32 mouse cellular contexts compared by ENCODE assay signal in genomic region chr8:117031476-117031875, GRCm38 (mm10). TPM values are rescaled to one million over a fixed set of nuclear protein-coding genes. Genes with fewer than 3 reads are reported as not detected.
DNase-seq lines count a peak whose midpoint lies in the region; ATAC-seq and TF ChIP-seq lines count a peak whose summit lies in the region.
"Had no signal": no experiment of that assay in that cellular context is flagged by ENCODE, and none has a peak within 500 bp of the region (broad histone marks: within the 10 kb centered on the region; RNA-seq: fewer than 3 reads in every experiment).

No protein-coding gene starts in this region.

- H3K4me2 ChIP-seq in intestine, embryonic 16.5 days (ENCODE audit: low read depth, low read length), result no peak overlapping the region
- no peak overlapping the region for H3K4me2 ChIP-seq in stomach, embryonic 15.5 days
- H3K4me2 ChIP-seq: embryonic facial prominence, embryonic 13.5 days; forebrain, embryonic 12.5 days; forebrain, embryonic 15.5 days; heart, embryonic 13.5 days; hindbrain, embryonic 14.5 days had no signal

- H3K9ac ChIP-seq in intestine, embryonic 16.5 days (ENCODE audit: low read depth, low read length), result no peak overlapping the region
- H3K9ac ChIP-seq in stomach, embryonic 15.5 days, result no peak overlapping the region
- H3K9ac ChIP-seq: embryonic facial prominence, embryonic 13.5 days; forebrain, embryonic 12.5 days; forebrain, embryonic 15.5 days; heart, embryonic 13.5 days; hindbrain, embryonic 14.5 days had no signal

- no peak overlapping the region for H3K4me3 ChIP-seq in intestine, embryonic 16.5 days (ENCODE audit: low read length)
- H3K4me3 ChIP-seq in stomach, embryonic 15.5 days (replicated peaks), result no peak overlapping the region
- H3K4me3 ChIP-seq in layer of hippocampus, adult 2 months, result no peak overlapping the region
- H3K4me3 ChIP-seq: embryonic facial prominence, embryonic 10.5 days; embryonic facial prominence, embryonic 13.5 days; erythroblast, embryonic 14.5 days; forebrain, embryonic 12.5 days; forebrain, embryonic 15.5 days; heart, adult 2 months; heart, embryonic 10.5 days; heart, embryonic 13.5 days had no signal

- DNase-seq in yolk sac, embryonic 10.5 days (ENCODE audit: low spot score), result peak; percentile 36
- DNase-seq in testis, postnatal 10 days (ENCODE audit: low spot score), result no peak
- no peak for DNase-seq in right cerebral cortex, postnatal 36 days (ENCODE audit: low spot score in 2 of 2)
- DNase-seq in layer of hippocampus, adult 2 months (ENCODE audit: low spot score in 2 of 2), result no peak
- DNase-seq: adrenal gland, adult 8-10 months; adrenal gland, postnatal 25 days; cerebellum, adult 11-12 months; cerebellum, adult 8-10 months; cerebellum, postnatal 10 days; cerebellum, postnatal 36 days; embryo, embryonic 11 days; gastrocnemius, postnatal 10 days; gastrocnemius, postnatal 36 days; heart, adult 2 months; heart, postnatal 14 days; heart, postnatal 4 days had no signal

- peak; percentile 85 for ATAC-seq in intestine, embryonic 16.5 days
- ATAC-seq in stomach, embryonic 15.5 days (ENCODE audit: insufficient read depth, low FRiP score, low read depth), result peak; percentile 84
- ATAC-seq: activated CD4-positive, CD25-positive, alpha-beta regulatory T cell, adult 4 months; CD4-positive, CD25-positive, alpha-beta regulatory T cell, adult 4 months; forebrain, embryonic 15.5 days had no signal

- WGBS in intestine, embryonic 16.5 days, result 39% methylated on average over 6 of the region's 6 CpGs
- WGBS in stomach, embryonic 15.5 days, result 35% methylated on average over 6 of the region's 6 CpGs

- no peak overlapping the region for H3K27ac ChIP-seq in intestine, embryonic 16.5 days (ENCODE audit: low read length)
- H3K27ac ChIP-seq in stomach, embryonic 15.5 days, result no peak overlapping the region
- no peak overlapping the region for H3K27ac ChIP-seq in layer of hippocampus, adult 2 months
- H3K27ac ChIP-seq: embryonic facial prominence, embryonic 10.5 days; embryonic facial prominence, embryonic 13.5 days; forebrain, embryonic 12.5 days; forebrain, embryonic 15.5 days; heart, adult 2 months; heart, embryonic 10.5 days; heart, embryonic 13.5 days; hindbrain, embryonic 14.5 days had no signal

- no peaks in the 10 kb centered on the region for H3K27me3 ChIP-seq in intestine, embryonic 16.5 days (replicated peaks; ENCODE audit: control insufficient read depth, insufficient read depth, low read length)
- no peaks in the 10 kb centered on the region for H3K27me3 ChIP-seq in stomach, embryonic 15.5 days (replicated peaks)
- H3K27me3 ChIP-seq: embryonic facial prominence, embryonic 13.5 days; forebrain, embryonic 12.5 days; forebrain, embryonic 15.5 days; heart, embryonic 13.5 days had no signal

- H3K4me1 ChIP-seq in intestine, embryonic 16.5 days (ENCODE audit: control insufficient read depth, insufficient read depth, low read length), result no peaks in the 10 kb centered on the region
- H3K4me1 ChIP-seq in stomach, embryonic 15.5 days, result 0 out of 2 replicates have a peak, but pooled peaks cover 8% of the 10 kb centered on the region
- H3K4me1 ChIP-seq: embryonic facial prominence, embryonic 10.5 days; embryonic facial prominence, embryonic 13.5 days; forebrain, embryonic 12.5 days; forebrain, embryonic 15.5 days; heart, embryonic 13.5 days had no signal

- TF ChIP-seq CTCF in layer of hippocampus, adult 2 months (conservative IDR thresholded peaks at IDR 0.05), result no peak

- H3K9me3 ChIP-seq in intestine, embryonic 16.5 days (ENCODE audit: control insufficient read depth, low read length), result no peaks in the 10 kb centered on the region
- no peaks in the 10 kb centered on the region for H3K9me3 ChIP-seq in stomach, embryonic 15.5 days
- H3K9me3 ChIP-seq: embryonic facial prominence, embryonic 10.5 days; embryonic facial prominence, embryonic 13.5 days; forebrain, embryonic 12.5 days; forebrain, embryonic 15.5 days; heart, embryonic 10.5 days; heart, embryonic 13.5 days had no signal

- no peaks in the 10 kb centered on the region for H3K36me3 ChIP-seq in intestine, embryonic 16.5 days (ENCODE audit: control insufficient read depth, insufficient read depth, low read length)
- no peaks in the 10 kb centered on the region for H3K36me3 ChIP-seq in stomach, embryonic 15.5 days
- H3K36me3 ChIP-seq: embryonic facial prominence, embryonic 10.5 days; embryonic facial prominence, embryonic 13.5 days; forebrain, embryonic 12.5 days; forebrain, embryonic 15.5 days; heart, embryonic 10.5 days; heart, embryonic 13.5 days had no signal

RNA-seq across cellular contexts. Expression of gene Gcsh, which starts 38.1 kb away (rescaled TPM):
- 164 and 173 TPM in 2 replicates for polyA plus RNA-seq in intestine, embryonic 16.5 days (2015; fragmentation: Nextera tagmentation; extraction: Ambion mirVana)
- 138 and 143 TPM in 2 replicates for polyA plus RNA-seq in stomach, embryonic 15.5 days (2015; fragmentation: Nextera tagmentation; extraction: Ambion mirVana)
- 10 to 100 TPM; 39.9 to 42.9 TPM for total RNA-seq in layer of hippocampus, adult 2 months (2021)

RNA-seq across cellular contexts. Expression of gene Pkd1l2, which starts 50.8 kb away (rescaled TPM):
- 0.18 and 0.28 TPM in 2 replicates for polyA plus RNA-seq in intestine, embryonic 16.5 days (2015; fragmentation: Nextera tagmentation; extraction: Ambion mirVana)
- polyA plus RNA-seq in stomach, embryonic 15.5 days (2015; fragmentation: Nextera tagmentation; extraction: Ambion mirVana), result 0.10 and 0.18 TPM in 2 replicates
- under 1 TPM in 1 of 2 experiments, not detected in 1; 0.10 TPM for total RNA-seq in layer of hippocampus, adult 2 months (2021)
- total RNA-seq: granulocyte monocyte progenitor cell, adult 5-6 weeks; heart, adult 2 months; heart, postnatal 14 days had no signal
- polyA plus RNA-seq: C2C12; CD4-positive, CD25-positive, alpha-beta regulatory T cell, adult 4 months; embryonic facial prominence, embryonic 10.5 days; erythroblast, embryonic 14.5 days; forebrain, embryonic 12.5 days; forebrain, embryonic 15.5 days; heart, adult 2 months; heart, embryonic 13.5 days; heart, embryonic 16.5 days; hindbrain, embryonic 11.5 days had no signal

RNA-seq across cellular contexts. Expression of gene 1700030J22Rik, which starts 52.7 kb away (rescaled TPM):
- polyA plus RNA-seq in intestine, embryonic 16.5 days (2015; fragmentation: Nextera tagmentation; extraction: Ambion mirVana), result 0.76 and 0.80 TPM in 2 replicates
- 1.3 and 1.7 TPM in 2 replicates for polyA plus RNA-seq in stomach, embryonic 15.5 days (2015; fragmentation: Nextera tagmentation; extraction: Ambion mirVana)
- 1 to 10 TPM; 6.9 to 7.5 TPM for total RNA-seq in layer of hippocampus, adult 2 months (2021)
- polyA plus RNA-seq: activated CD4-positive, CD25-positive, alpha-beta regulatory T cell, adult 4 months; CD4-positive, CD25-positive, alpha-beta regulatory T cell, adult 4 months had no signal
